Mouse (Mus musculus) gastrocnemius, adult 2 months (tissue): Measurements from ENCODE around the gene Miga2. TPM values are rescaled to one million over a fixed set of nuclear protein-coding genes. Genes with fewer than 3 reads are reported as not detected.

Experiments used
- DNase-seq: peaks from one replicate; pipeline ENCODE4 v3.0.0; 2022
- H3K27ac ChIP-seq: fragments of 200-600 bp; 2 replicates; pipeline ENCODE4 v1.8.1; 2022; ENCODE audit warnings: mild to moderate bottlenecking
- H3K4me3 ChIP-seq: fragments of 200-600 bp; 2 replicates; pipeline ENCODE4 v1.8.1; 2022; ENCODE audit warnings: mild to moderate bottlenecking, moderate library complexity
- CTCF ChIP-seq: fragments of 200-600 bp; IDR thresholded peaks from 2 replicates; pipeline ENCODE4 v1.8.1; 2022; ENCODE audit warnings: antibody characterized with exemption, mild to moderate bottlenecking, moderate library complexity
- intact Hi-C: fragments of 180-260 bp; cut with DNase I; formaldehyde crosslinking; loops from one replicate; pipeline ENCODE4 v1.15.1; 2025
- total RNA-seq, 2 experiments: library from RNA; stranded (reverse); gene quantifications; 2 replicates each; pipeline ENCODE4 v1.2.3; 2021

Miga2 gene
- total RNA-seq, 2 experiments from 2014 or later = 15.5 to 39.0 TPM

- intact Hi-C loops = no loop called here
- peak; percentile 99 for DNase-seq
- TF ChIP-seq CTCF = no peak
- peak within 1 kb of the TSS; percentile 83 for H3K4me3 ChIP-seq
- H3K27ac ChIP-seq = peak within 1 kb of the TSS; percentile 93
Measured at GRCm38 (mm10) chr2:30392114-30392576, 28.1 kb downstream of the Miga2 start, which contains the start of gene Dolpp1. Gene Dolpp1 (plus strand): TSS chr2:30392254.

GRCm38 (mm10) chr2:30392577-30393369, 28.7 kb downstream of the Miga2 start:
- TF ChIP-seq CTCF = no peak
- Histone ChIP-seq H3K4me3 (peak overlapping the region; percentile 83), H3K27ac (peak overlapping the region; percentile 93)
- intact Hi-C loops = no loop called here
- peak; percentile 89 for DNase-seq

- Histone ChIP-seq H3K4me3 (peak overlapping the region; percentile 83), H3K27ac (peak overlapping the region; percentile 93)
- intact Hi-C loops = no loop called here
- no peak for TF ChIP-seq CTCF
- no peak for DNase-seq
Measured at GRCm38 (mm10) chr2:30393370-30393656, 29.3 kb downstream of the Miga2 start.

GRCm38 (mm10) chr2:30395757-30396156, 31.7 kb downstream of the Miga2 start:
- no peak overlapping the region for H3K4me3 ChIP-seq
- no peak overlapping the region for H3K27ac ChIP-seq
- intact Hi-C loops = no loop called here
- DNase-seq = peak; percentile 21
- no peak for TF ChIP-seq CTCF

- intact Hi-C loops = no loop called here
- Histone ChIP-seq H3K27ac (no peak overlapping the region), H3K4me3 (no peak overlapping the region)
- DNase-seq = no peak
- TF ChIP-seq CTCF = no peak
Measured at GRCm38 (mm10) chr2:30396246-30396645, 32.2 kb downstream of the Miga2 start.

GRCm38 (mm10) chr2:30397986-30398512, 34.0 kb downstream of the Miga2 start:
- no peak for TF ChIP-seq CTCF
- Histone ChIP-seq H3K4me3 (no peak overlapping the region), H3K27ac (no peak overlapping the region)
- DNase-seq = no peak
- intact Hi-C loops = no loop called here

- no peak for TF ChIP-seq CTCF
Measured at GRCm38 (mm10) chr2:30399191-30400171, 35.4 kb downstream of the Miga2 start.

GRCm38 (mm10) chr2:30401581-30401980, 37.5 kb downstream of the Miga2 start:
- intact Hi-C loops = no loop called here
- Histone ChIP-seq H3K4me3 (no peak overlapping the region), H3K27ac (peak overlapping the region; percentile 92)
- DNase-seq = no peak
- TF ChIP-seq CTCF = no peak

More at GRCm38 (mm10) chr2:30399191-30400171, 35.4 kb downstream of the Miga2 start:
- H3K4me3 ChIP-seq = no peak overlapping the region
- H3K27ac ChIP-seq = peak overlapping the region; percentile 38; the same call in 1 of the 2 replicates
- DNase-seq = peak; percentile 30
- intact Hi-C loops = no loop called here

GRCm38 (mm10) chr2:30402351-30402826, 38.4 kb downstream of the Miga2 start:
- peak overlapping the region; percentile 92 for H3K27ac ChIP-seq
- intact Hi-C loops = no loop called here
- no peak for TF ChIP-seq CTCF

GRCm38 (mm10) chr2:30402843-30403242, 38.8 kb downstream of the Miga2 start:
- no peak for TF ChIP-seq CTCF
- Histone ChIP-seq H3K27ac (peak overlapping the region; percentile 92), H3K4me3 (no peak overlapping the region; the same call in 1 of the 2 replicates)
- no peak for DNase-seq
- intact Hi-C loops = no loop called here

More at GRCm38 (mm10) chr2:30402351-30402826, 38.4 kb downstream of the Miga2 start:
- peak; percentile 84 for DNase-seq
- H3K4me3 ChIP-seq = no peak overlapping the region; the same call in 1 of the 2 replicates

- Histone ChIP-seq H3K27ac (peak overlapping the region; percentile 92), H3K4me3 (no peak overlapping the region; the same call in 1 of the 2 replicates)
- TF ChIP-seq CTCF = peak; percentile 47
- intact Hi-C loops = no loop called here
- DNase-seq = peak; percentile 50
Measured at GRCm38 (mm10) chr2:30403870-30404269, 39.8 kb downstream of the Miga2 start.

GRCm38 (mm10) chr2:30407221-30407620, 43.2 kb downstream of the Miga2 start:
- intact Hi-C loops = no loop called here
- H3K27ac ChIP-seq = peak overlapping the region; percentile 99
- TF ChIP-seq CTCF = no peak
- no peak for DNase-seq
- H3K4me3 ChIP-seq = no peak overlapping the region
